Mouse (Mus musculus) intestine, embryonic 16.5 days (tissue): ENCODE measurements around the gene Antxr1. TPM values are rescaled to one million over a fixed set of nuclear protein-coding genes. Genes with fewer than 3 reads are reported as not detected.

Source experiments
- polyA plus RNA-seq: library from polyadenylated mRNA; unstranded; fragments of >200 nt; fragmentation: Nextera tagmentation; extraction: Ambion mirVana; gene quantifications from 2 replicates; pipeline ENCODE4 v1.2.1, GENCODE M21; 2015

Gene Antxr1
- polyA plus RNA-seq, 1 experiment from 2014 or later = 3.9 TPM

Other genes with a start within 250 kb of the Antxr1 start
- 0.23 and 0.54 TPM in 2 replicates for gene D6Ertd527e, start 231.1 kb downstream of the Antxr1 start, polyA plus RNA-seq
- gene Gkn1, start 15.1 kb upstream of the Antxr1 start, polyA plus RNA-seq = not detected in 2 replicates
- gene Gkn2, start 37.5 kb upstream of the Antxr1 start, polyA plus RNA-seq = not detected in 2 replicates
- 0.21 and 0.38 TPM in 2 replicates for gene Gkn3, start 53.1 kb upstream of the Antxr1 start, polyA plus RNA-seq
- gene Bmp10, start 93.2 kb upstream of the Antxr1 start, polyA plus RNA-seq = not detected in 2 replicates
- gene Arhgap25, start 197.4 kb upstream of the Antxr1 start, polyA plus RNA-seq = 3.4 and 4.2 TPM in 2 replicates